Mouse (Mus musculus) heart, adult 2 months (tissue): ENCODE measurements around the gene Rnf114.

Experiments used
- CTCF ChIP-seq: fragments of 200-600 bp; IDR thresholded peaks from 2 replicates; pipeline ENCODE4 v1.8.1; 2022; ENCODE audit warnings: antibody characterized with exemption, mild to moderate bottlenecking, moderate library complexity
- EP300 ChIP-seq: fragments of 200-500 bp; IDR thresholded peaks from 2 replicates; pipeline ENCODE4 v1.6.1; 2011; ENCODE audit warnings: low read depth, low read length, control low read depth; ENCODE audit not compliant: insufficient read depth
- POLR2A ChIP-seq: fragments of 200-500 bp; IDR thresholded peaks from 2 replicates; pipeline ENCODE4 v1.6.1; 2011; ENCODE audit warnings: mild to moderate bottlenecking, low read depth, low read length, control low read depth; ENCODE audit not compliant: insufficient read depth

GRCm38 (mm10) chr2:167529935-167530513, 37.6 kb downstream of the Rnf114 start:
- TF ChIP-seq CTCF (no peak), EP300 (no peak), POLR2A (no peak)
